Mouse (Mus musculus) heart, embryonic 11.5 days (tissue): ENCODE measurements around the gene Gm4858. TPM values are rescaled to one million over a fixed set of nuclear protein-coding genes. Genes with fewer than 3 reads are reported as not detected.
"Not testable (repeated sequence)": the region's sequence is repeated elsewhere in the genome, so short reads cannot be mapped to it uniquely, and the experiment has no call there.

Experiments used
- ATAC-seq: fragments of 200-750 bp; cut with Nextera tagmentation; replicated peaks from 2 replicates; pipeline ENCODE4 v1.8.0; 2017; ENCODE audit warnings: moderate library complexity; ENCODE audit not compliant: insufficient number of reproducible peaks, low FRiP score, low TSS enrichment
- H3K27ac ChIP-seq: fragments of 300-500 bp; sonication (generic); 2 replicates; pipeline ENCODE4 v1.5.1; 2014; ENCODE audit warnings: mild to moderate bottlenecking, low read depth, low read length
- H3K27me3 ChIP-seq: fragments of 300-500 bp; sonication (generic); 2 replicates; pipeline ENCODE4 v1.6.1; 2014; ENCODE audit warnings: mild to moderate bottlenecking, low read length, mixed read lengths; ENCODE audit not compliant: control insufficient read depth, insufficient read depth
- H3K36me3 ChIP-seq: fragments of 300-500 bp; sonication (generic); 2 replicates; pipeline ENCODE4 v1.6.1; 2014; ENCODE audit warnings: mild to moderate bottlenecking, low read length, moderate library complexity, mixed read lengths; ENCODE audit not compliant: control insufficient read depth, insufficient read depth
- H3K4me1 ChIP-seq: fragments of 300-500 bp; sonication (generic); 2 replicates; pipeline ENCODE4 v1.6.1; 2014; ENCODE audit warnings: low read length; ENCODE audit not compliant: control insufficient read depth, insufficient read depth
- H3K4me2 ChIP-seq: fragments of 300-500 bp; sonication (generic); 2 replicates; pipeline ENCODE4 v1.6.1; 2014; ENCODE audit warnings: mild to moderate bottlenecking, moderate library complexity
- H3K4me3 ChIP-seq: fragments of 300-500 bp; sonication (generic); 2 replicates; pipeline ENCODE4 v1.5.1; 2014; ENCODE audit warnings: low read depth, low read length
- H3K9ac ChIP-seq: fragments of 300-500 bp; sonication (generic); 2 replicates; pipeline ENCODE4 v1.6.1; 2014; ENCODE audit warnings: mild to moderate bottlenecking, low read depth, low read length, moderate library complexity
- H3K9me3 ChIP-seq: fragments of 300-500 bp; sonication (generic); replicated peaks from 2 replicates; pipeline ENCODE4 v1.6.1; 2016; ENCODE audit warnings: low read length; ENCODE audit not compliant: control insufficient read depth
- WGBS: fragments of 180-500 bp; shearing (Covaris S2); extraction: QIAGEN DNeasy Blood & Tissue Kit; methylation state at CpG from one replicate; pipeline ENCODE4 v1.1.7; 2014; ENCODE audit not compliant: insufficient replicate concordance; 5-methylcytosine and 5-hydroxymethylcytosine counted together
- polyA plus RNA-seq: library from polyadenylated mRNA; unstranded; fragments of >200 nt; fragmentation: Nextera tagmentation; extraction: Ambion mirVana; gene quantifications from 2 replicates; pipeline ENCODE4 v1.2.1, GENCODE M21; 2014

Gene Gm4858
- polyA plus RNA-seq, 1 experiment from 2014 or later, result not detected

- no peak overlapping the region for H3K4me2 ChIP-seq
- no peaks in the 10 kb centered on the region for H3K27me3 ChIP-seq
- ATAC-seq, result no peak
- WGBS, result 66% methylated on average over 2 of the region's 2 CpGs
- no peaks in the 10 kb centered on the region for H3K9me3 ChIP-seq
- H3K27ac ChIP-seq, result no peak overlapping the region
- no peaks in the 10 kb centered on the region for H3K4me1 ChIP-seq
- no peak overlapping the region for H3K9ac ChIP-seq
- H3K4me3 ChIP-seq, result no peak overlapping the region
- H3K36me3 ChIP-seq, result no peaks in the 10 kb centered on the region
Observed at GRCm38 (mm10) chr3:93086631-93087030, 18.0 kb downstream of the Gm4858 start.

- H3K9ac ChIP-seq, H3K36me3 ChIP-seq, H3K4me3 ChIP-seq, ATAC-seq, H3K9me3 ChIP-seq, H3K4me1 ChIP-seq, H3K4me2 ChIP-seq, H3K27ac ChIP-seq, H3K27me3 ChIP-seq: not testable (repeated sequence)
- WGBS, result 27% methylated on average over 1 of the region's 1 CpGs
Observed at GRCm38 (mm10) chr3:93093581-93093980, 25.0 kb downstream of the Gm4858 start.

GRCm38 (mm10) chr3:93096447-93096846 is 27.8 kb downstream of the Gm4858 start:
- H3K36me3 ChIP-seq, result no peaks in the 10 kb centered on the region
- no peaks in the 10 kb centered on the region for H3K4me1 ChIP-seq
- no peak overlapping the region for H3K4me2 ChIP-seq
- ATAC-seq, result no peak
- no peak overlapping the region for H3K4me3 ChIP-seq
- 69% methylated on average over 2 of the region's 2 CpGs for WGBS
- H3K9ac ChIP-seq, result no peak overlapping the region
- H3K27ac ChIP-seq, result no peak overlapping the region
- H3K9me3 ChIP-seq, result no peaks in the 10 kb centered on the region
- no peaks in the 10 kb centered on the region for H3K27me3 ChIP-seq

- Histone ChIP-seq H3K27me3 (no peaks in the 10 kb centered on the region), H3K4me3 (no peak overlapping the region), H3K4me1 (no peaks in the 10 kb centered on the region), H3K9me3 (no peaks in the 10 kb centered on the region), H3K36me3 (no peaks in the 10 kb centered on the region), H3K4me2 (no peak overlapping the region), H3K27ac (no peak overlapping the region), H3K9ac (no peak overlapping the region)
- no peak for ATAC-seq
- WGBS, result 36% methylated on average over 5 of the region's 5 CpGs
Observed at GRCm38 (mm10) chr3:93111668-93112067, 43.0 kb downstream of the Gm4858 start.

- H3K9ac ChIP-seq, result no peak overlapping the region
- no peak overlapping the region for H3K27ac ChIP-seq
- no peaks in the 10 kb centered on the region for H3K27me3 ChIP-seq
- 4% methylated on average over 2 of the region's 2 CpGs for whole genome bisulfite sequencing
- no peaks in the 10 kb centered on the region for H3K4me1 ChIP-seq
- no peaks in the 10 kb centered on the region for H3K9me3 ChIP-seq
- H3K36me3 ChIP-seq, result no peaks in the 10 kb centered on the region
- no peak overlapping the region for H3K4me3 ChIP-seq
- H3K4me2 ChIP-seq, result no peak overlapping the region
- no peak for ATAC-seq
Observed at GRCm38 (mm10) chr3:93114481-93114880, 45.9 kb downstream of the Gm4858 start.

- Histone ChIP-seq H3K4me3 (no peak overlapping the region), H3K4me2 (no peak overlapping the region), H3K36me3 (no peaks in the 10 kb centered on the region), H3K4me1 (no peaks in the 10 kb centered on the region), H3K9me3 (no peaks in the 10 kb centered on the region), H3K27me3 (no peaks in the 10 kb centered on the region), H3K9ac (no peak overlapping the region), H3K27ac (no peak overlapping the region)
- WGBS, result 39% methylated on average over 4 of the region's 4 CpGs
- ATAC-seq, result no peak
Observed at GRCm38 (mm10) chr3:93119101-93119500, 50.5 kb downstream of the Gm4858 start.

Other genes with a start within 250 kb of the Gm4858 start
- gene Kprp, start 241.6 kb upstream of the Gm4858 start, polyA plus RNA-seq, result not detected in 2 replicates
- not detected in 2 replicates for gene Lce1l, start 217.5 kb upstream of the Gm4858 start, polyA plus RNA-seq
- gene 2310050C09Rik, start 198.6 kb upstream of the Gm4858 start, polyA plus RNA-seq, result not detected in 2 replicates
- gene Lce3a, start 142.6 kb upstream of the Gm4858 start, polyA plus RNA-seq, result not detected in 2 replicates
- gene Lce3b, start 135.8 kb upstream of the Gm4858 start, polyA plus RNA-seq, result not detected in 2 replicates
- gene Lce3c, start 124.3 kb upstream of the Gm4858 start, polyA plus RNA-seq, result not detected in 2 replicates
- gene Lce3d, start 111.4 kb upstream of the Gm4858 start, polyA plus RNA-seq, result not detected in 2 replicates
- gene Lce3e, start 101.8 kb upstream of the Gm4858 start, polyA plus RNA-seq, result not detected in 2 replicates
- gene Lce3f, start 76.6 kb upstream of the Gm4858 start, polyA plus RNA-seq, result not detected in 2 replicates
- 0.26 and 0.55 TPM in 2 replicates for gene Crct1, start 53.1 kb upstream of the Gm4858 start, polyA plus RNA-seq
- not detected in 2 replicates for gene Lce1m, start 49.8 kb upstream of the Gm4858 start, polyA plus RNA-seq
- not detected in 2 replicates for gene Crnn, start 76.0 kb downstream of the Gm4858 start, polyA plus RNA-seq
- gene Flg2, start 128.5 kb downstream of the Gm4858 start, polyA plus RNA-seq, result not detected in 2 replicates
- not detected in 2 replicates for gene Flg, start 204.7 kb downstream of the Gm4858 start, polyA plus RNA-seq